Mouse (Mus musculus): ENCODE measurements around the gene Klrb1b. TPM values are rescaled to one million over a fixed set of nuclear protein-coding genes. Genes with fewer than 3 reads are reported as not detected.

Gene Klrb1b
- polyA plus RNA-seq, 1 experiment from 2014 or later = 0.15 TPM

DNA sequence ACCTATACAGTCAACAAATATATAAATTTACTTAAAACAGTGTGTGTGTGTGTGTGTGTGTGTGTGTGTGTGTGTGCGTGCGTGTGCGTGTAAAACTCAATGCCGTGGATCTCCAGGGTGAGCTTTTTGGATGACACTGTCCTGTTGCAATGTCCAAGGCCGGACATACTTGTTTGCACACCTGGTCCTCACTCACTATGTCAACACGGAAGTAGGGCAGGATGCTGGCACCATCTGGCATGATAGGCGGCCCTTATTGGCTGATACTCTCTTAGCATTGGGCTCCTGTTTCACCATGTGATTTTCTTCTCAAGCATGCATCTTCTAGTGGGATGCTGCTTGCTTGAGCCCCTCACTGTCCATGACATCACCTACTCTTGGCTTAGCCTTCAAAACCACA lies 13.8 kb upstream of the Klrb1b start:
- peak overlapping the region; percentile 82 for H3K4me3 ChIP-seq
- H3K36me3 ChIP-seq = no peaks in the 10 kb centered on the region
- H3K27ac ChIP-seq = no peak overlapping the region

DNA sequence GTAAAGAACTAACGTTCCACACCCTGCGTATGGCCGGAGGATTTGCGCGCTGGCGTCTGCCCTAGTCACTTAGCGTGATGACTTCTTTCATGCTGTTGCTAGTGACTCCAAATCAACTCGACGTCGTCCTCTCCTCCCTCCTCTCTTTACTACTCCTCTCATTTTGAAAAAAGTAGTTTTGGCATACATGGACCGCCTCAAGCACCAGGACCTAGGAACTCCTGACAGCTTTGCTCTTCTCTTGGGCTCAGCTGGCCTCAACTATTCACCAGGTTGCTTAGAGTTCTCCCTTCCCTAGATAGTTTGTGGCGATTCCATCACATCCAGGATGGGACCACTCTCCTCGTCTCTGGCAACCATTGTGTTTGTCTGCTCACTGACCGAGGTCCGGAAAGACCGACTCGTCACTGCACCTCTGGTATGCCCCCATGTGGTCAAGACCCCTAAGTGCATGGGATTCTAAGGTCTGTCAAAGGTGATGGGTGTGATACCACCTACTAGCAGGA lies 13.2 kb upstream of the Klrb1b start:
- Histone ChIP-seq H3K36me3 (no peaks in the 10 kb centered on the region), H3K4me1 (replicated peaks) (peaks cover 27% of the 10 kb centered on the region), H3K4me3 (peak overlapping the region; percentile 82), H3K27me3 (no peaks in the 10 kb centered on the region), H3K4me2 (peak overlapping the region; percentile 86), H3K27ac (peak overlapping the region; percentile 93), H3K9me3 (replicated peaks) (no peaks in the 10 kb centered on the region), H3K9ac (peak overlapping the region; percentile 62)
- WGBS = under 1% methylated on average over 17 of the region's 17 CpGs
- 0 out of 2 replicates have a peak, but pooled peaks have one; percentile 25 for ATAC-seq (replicated peaks; ENCODE audit: insufficient number of reproducible peaks, insufficient read depth, low FRiP score, low read depth)

More for the DNA sequence above, 13.8 kb upstream of the Klrb1b start:
- Histone ChIP-seq H3K4me1 (replicated peaks) (peaks cover 32% of the 10 kb centered on the region), H3K9me3 (replicated peaks) (no peaks in the 10 kb centered on the region), H3K27me3 (no peaks in the 10 kb centered on the region), H3K4me2 (peak overlapping the region; percentile 86), H3K9ac (no peak overlapping the region)
- no peak for ATAC-seq (replicated peaks; ENCODE audit: insufficient number of reproducible peaks, insufficient read depth, low FRiP score, low read depth)
- WGBS = 63% methylated on average over 7 of the region's 7 CpGs

DNA sequence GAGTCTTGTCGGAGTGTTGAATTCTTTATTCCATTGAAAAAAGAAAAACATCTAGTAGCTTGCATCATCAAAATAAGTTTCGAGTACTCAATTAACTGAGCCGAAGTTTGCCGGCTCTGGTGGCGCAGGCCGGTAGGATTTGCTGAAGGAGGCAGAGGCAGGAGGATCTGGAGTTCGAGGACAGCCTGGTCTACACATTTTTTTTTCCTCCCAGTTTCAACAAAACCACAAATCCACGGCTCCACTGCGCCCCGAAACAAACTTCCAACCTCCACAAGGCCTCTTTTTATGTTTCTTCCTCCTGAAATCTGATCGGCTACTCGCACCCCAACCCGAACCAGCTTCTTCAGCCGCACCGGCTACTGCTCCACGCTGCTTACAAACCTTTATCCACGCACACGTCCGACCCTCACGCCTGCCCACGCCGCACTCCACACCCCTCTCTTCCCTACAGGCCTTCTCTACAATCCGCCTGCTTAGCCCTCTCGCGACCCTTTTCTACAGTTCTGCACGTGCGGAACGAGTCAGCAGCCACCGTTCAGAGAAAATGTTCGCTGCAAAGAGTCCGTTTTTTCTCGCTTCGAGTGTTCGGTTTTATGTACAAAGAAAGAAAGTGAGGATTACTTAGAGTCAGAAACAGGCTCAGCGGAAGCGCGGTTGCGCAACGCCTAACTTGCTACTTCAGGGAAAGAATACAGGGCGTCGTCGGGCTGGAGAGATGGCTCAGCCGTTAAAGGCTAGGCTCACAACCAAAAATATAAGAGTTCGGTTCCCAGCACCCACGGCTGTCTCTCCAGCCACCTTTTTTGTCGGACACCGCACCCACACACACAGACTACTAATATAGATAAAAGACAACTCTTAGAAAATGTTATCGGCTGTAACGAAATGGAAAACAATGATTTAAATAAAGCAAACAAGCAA lies 12.5 kb upstream of the Klrb1b start:
- H3K36me3 ChIP-seq = no peaks in the 10 kb centered on the region
- peak; percentile 44 for ATAC-seq (replicated peaks; ENCODE audit: insufficient number of reproducible peaks, insufficient read depth, low FRiP score, low read depth)
- peak overlapping the region; percentile 82 for H3K4me3 ChIP-seq
- H3K4me1 ChIP-seq (replicated peaks) = peaks cover 24% of the 10 kb centered on the region
- H3K9me3 ChIP-seq (replicated peaks) = no peaks in the 10 kb centered on the region
- H3K27ac ChIP-seq = peak overlapping the region; percentile 93
- H3K9ac ChIP-seq = peak overlapping the region; percentile 86
- H3K27me3 ChIP-seq = no peaks in the 10 kb centered on the region
- peak overlapping the region; percentile 86 for H3K4me2 ChIP-seq
- whole genome bisulfite sequencing = under 1% methylated on average over 49 of the region's 49 CpGs

DNA sequence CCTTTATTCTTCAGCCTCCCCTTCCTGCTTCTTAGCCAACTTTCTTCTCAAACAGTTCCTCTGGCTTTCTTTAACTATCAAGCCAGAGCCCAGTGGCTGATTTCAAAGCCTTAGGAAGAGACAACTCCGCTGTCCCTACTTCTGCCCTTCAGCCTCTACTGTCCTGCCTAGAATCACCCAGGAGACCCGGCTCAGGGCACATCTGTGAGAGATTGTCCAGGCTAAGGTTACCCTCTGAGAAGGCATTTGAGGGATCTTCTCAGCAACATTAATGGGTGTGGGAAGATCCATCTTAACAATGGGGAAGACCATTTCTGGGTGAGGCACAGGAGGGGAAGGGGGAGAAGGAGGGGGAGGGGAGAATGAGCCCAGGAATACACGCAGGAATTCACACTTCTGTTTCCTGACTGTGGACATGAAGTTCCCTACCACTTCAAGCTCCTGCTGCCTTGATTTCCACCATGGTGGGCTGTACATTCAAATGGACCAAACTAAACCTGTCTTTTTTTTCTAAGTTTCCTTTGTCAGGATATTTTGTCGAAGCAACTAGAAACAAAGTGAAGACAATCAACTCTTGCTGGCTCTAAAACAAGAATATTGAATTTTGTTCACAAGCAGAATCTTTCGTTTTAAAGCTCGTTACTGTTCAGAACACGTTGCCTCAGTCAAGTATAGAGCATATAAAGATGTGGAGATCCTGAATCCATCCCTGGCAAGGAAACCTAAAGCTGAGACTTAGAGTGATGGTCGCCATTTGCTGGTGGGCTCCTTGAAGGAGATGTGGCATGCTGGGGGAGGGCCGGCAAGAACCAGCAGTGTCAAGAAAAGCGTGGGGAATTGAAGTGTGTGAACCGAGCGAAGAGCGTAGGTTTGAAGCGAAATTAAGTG lies 11.6 kb upstream of the Klrb1b start:
- Histone ChIP-seq H3K9me3 (replicated peaks) (no peaks in the 10 kb centered on the region), H3K9ac (peak overlapping the region; percentile 55), H3K27me3 (no peaks in the 10 kb centered on the region), H3K27ac (peak overlapping the region; percentile 93), H3K4me3 (peak overlapping the region; percentile 82), H3K36me3 (no peaks in the 10 kb centered on the region), H3K4me1 (replicated peaks) (peaks cover 24% of the 10 kb centered on the region), H3K4me2 (peak overlapping the region; percentile 86)
- 4% methylated on average over 14 of the region's 14 CpGs for WGBS
- no peak for ATAC-seq (replicated peaks; ENCODE audit: insufficient number of reproducible peaks, insufficient read depth, low FRiP score, low read depth)

DNA sequence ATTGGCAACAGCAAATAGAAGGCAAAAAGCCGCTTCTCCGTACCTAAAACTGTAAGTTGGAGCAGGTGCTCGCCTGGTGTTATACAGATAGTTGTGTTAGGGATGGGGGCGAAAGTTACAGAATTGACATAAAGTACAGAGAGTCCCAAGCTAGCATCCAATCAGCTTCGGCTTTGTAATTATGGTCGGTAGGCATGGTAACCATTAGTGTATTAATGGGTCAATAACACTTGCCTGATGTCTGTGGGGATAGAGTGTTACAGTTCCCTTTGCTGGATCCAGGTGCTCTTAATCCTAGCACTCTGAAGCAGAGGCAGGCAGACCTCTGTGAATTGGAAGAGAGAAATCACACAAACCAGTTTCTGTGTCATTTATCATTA lies 10.8 kb upstream of the Klrb1b start:
- 81% methylated on average over 6 of the region's 6 CpGs for WGBS
- ATAC-seq (replicated peaks; ENCODE audit: insufficient number of reproducible peaks, insufficient read depth, low FRiP score, low read depth) = no peak
- Histone ChIP-seq H3K4me1 (replicated peaks) (peaks cover 19% of the 10 kb centered on the region), H3K9me3 (replicated peaks) (no peaks in the 10 kb centered on the region), H3K9ac (no peak overlapping the region), H3K27me3 (no peaks in the 10 kb centered on the region), H3K4me3 (peak overlapping the region; percentile 82), H3K36me3 (no peaks in the 10 kb centered on the region), H3K27ac (peak overlapping the region; percentile 93; the same call in 1 of the 2 replicates), H3K4me2 (peak overlapping the region; percentile 86)

DNA sequence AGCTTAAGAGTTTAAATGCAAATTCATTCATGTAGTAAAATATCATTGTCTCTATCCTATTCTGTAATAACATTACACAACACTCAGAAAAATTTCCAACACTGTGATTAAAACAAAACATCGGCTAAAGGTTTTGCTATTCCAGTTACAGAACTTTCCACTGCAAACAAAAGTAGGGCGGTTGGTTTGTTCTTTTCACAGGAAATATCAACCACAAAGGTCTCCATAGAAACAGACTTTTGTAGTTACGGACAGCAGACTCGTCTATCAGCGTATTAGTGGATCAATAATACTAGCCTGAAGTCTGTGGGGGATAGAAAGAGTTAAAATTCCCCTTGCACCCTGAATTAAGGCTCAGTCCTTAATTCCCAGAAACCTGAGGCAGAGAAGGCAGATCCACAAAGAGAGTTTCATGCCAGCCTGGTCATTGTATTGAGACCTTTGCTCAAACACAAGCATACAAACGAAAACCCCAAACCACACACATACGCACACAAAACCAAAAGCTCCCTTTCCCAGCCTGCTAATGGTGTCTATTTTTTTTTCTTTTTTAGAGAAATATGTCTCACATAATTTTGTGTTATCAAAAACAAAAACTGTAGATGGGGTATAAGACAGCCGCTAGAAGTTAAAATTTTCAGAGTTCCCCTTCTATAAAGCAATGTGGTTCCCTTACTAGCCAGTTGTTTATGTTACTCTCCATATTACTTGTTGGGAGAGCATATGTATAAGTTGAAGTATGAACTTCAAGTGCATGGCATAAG lies 10.2 kb upstream of the Klrb1b start:
- no peak overlapping the region for H3K4me2 ChIP-seq
- no peak overlapping the region for H3K27ac ChIP-seq
- WGBS = 80% methylated on average over 8 of the region's 8 CpGs
- no peak overlapping the region for H3K9ac ChIP-seq
- peaks cover 15% of the 10 kb centered on the region for H3K4me1 ChIP-seq (replicated peaks)
- no peak overlapping the region for H3K4me3 ChIP-seq
- H3K36me3 ChIP-seq = no peaks in the 10 kb centered on the region
- no peak for ATAC-seq (replicated peaks; ENCODE audit: insufficient number of reproducible peaks, insufficient read depth, low FRiP score, low read depth)
- H3K27me3 ChIP-seq = no peaks in the 10 kb centered on the region
- no peaks in the 10 kb centered on the region for H3K9me3 ChIP-seq (replicated peaks)

DNA sequence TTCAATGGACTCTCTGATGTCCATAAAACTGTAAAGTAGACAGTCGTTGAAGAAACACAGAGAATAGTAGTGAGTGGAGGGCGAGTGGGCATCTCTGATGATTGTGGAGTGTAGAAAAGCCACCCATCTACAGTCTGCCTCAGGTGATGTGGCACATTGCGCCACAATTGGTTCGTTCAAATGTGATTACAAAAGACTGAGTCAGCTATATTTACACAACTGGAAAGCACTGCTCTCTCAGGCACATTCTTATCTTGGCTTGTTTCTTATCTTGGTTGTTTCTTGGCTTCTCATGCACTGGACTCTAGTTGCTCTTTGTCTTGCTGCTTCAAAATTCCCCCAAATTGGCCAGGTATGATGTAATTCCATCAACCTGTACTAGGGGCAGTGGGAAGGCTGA lies 9.4 kb upstream of the Klrb1b start:
- H3K9ac ChIP-seq = no peak overlapping the region
- 66% methylated on average over 4 of the region's 4 CpGs for WGBS
- no peak overlapping the region for H3K4me2 ChIP-seq
- no peak overlapping the region for H3K4me3 ChIP-seq
- no peaks in the 10 kb centered on the region for H3K27me3 ChIP-seq
- no peak overlapping the region for H3K27ac ChIP-seq
- ATAC-seq (replicated peaks; ENCODE audit: insufficient number of reproducible peaks, insufficient read depth, low FRiP score, low read depth) = no peak
- H3K9me3 ChIP-seq (replicated peaks) = no peaks in the 10 kb centered on the region
- peaks cover 15% of the 10 kb centered on the region for H3K4me1 ChIP-seq (replicated peaks)
- no peaks in the 10 kb centered on the region for H3K36me3 ChIP-seq

DNA sequence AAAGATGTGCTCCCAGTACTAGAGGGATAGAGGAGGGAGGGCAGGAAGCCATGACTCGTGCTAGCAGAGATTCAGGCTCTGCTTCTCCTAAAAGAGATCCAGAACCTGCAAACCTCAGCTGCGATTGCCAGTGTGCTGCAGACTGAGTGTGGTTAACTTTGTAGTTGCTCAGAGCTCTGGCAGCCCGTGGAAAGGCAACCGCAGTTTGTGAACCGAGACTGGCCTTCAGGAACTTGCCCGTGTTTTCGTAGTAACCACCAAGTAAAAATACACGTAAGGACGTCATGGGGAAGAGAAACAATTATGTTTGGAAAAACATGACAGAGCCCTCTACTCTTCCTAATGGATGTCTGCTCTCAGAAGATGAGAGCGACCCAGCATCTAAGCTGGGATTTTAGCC lies 6.9 kb upstream of the Klrb1b start:
- Histone ChIP-seq H3K36me3 (no peaks in the 10 kb centered on the region), H3K4me3 (no peak overlapping the region), H3K4me2 (no peak overlapping the region), H3K27ac (no peak overlapping the region), H3K27me3 (no peaks in the 10 kb centered on the region), H3K9ac (no peak overlapping the region), H3K9me3 (replicated peaks) (no peaks in the 10 kb centered on the region), H3K4me1 (replicated peaks) (peaks cover 10% of the 10 kb centered on the region)
- 78% methylated on average over 10 of the region's 10 CpGs for WGBS
- ATAC-seq (replicated peaks; ENCODE audit: insufficient number of reproducible peaks, insufficient read depth, low FRiP score, low read depth) = no peak

DNA sequence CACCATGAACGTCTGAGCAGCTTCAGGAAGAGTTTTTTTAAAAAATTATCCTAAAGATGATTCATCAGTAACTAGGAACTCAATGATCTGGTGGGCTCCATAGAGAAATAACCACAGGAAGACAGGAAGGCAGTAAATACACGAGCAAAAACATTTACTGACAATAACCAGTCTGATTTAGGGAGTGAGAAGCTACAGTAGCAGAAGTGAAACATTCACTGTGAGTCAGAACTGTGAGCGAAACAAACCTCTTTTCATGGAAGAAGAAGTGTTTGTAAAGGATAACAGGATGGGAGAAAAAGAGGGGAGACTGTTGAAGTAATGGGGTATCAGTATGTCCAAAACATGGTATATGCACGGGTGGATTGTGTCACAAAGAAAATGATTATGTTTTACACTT lies 3.7 kb upstream of the Klrb1b start:
- no peak overlapping the region for H3K9ac ChIP-seq
- H3K27ac ChIP-seq = no peak overlapping the region
- H3K9me3 ChIP-seq (replicated peaks) = no peaks in the 10 kb centered on the region

DNA sequence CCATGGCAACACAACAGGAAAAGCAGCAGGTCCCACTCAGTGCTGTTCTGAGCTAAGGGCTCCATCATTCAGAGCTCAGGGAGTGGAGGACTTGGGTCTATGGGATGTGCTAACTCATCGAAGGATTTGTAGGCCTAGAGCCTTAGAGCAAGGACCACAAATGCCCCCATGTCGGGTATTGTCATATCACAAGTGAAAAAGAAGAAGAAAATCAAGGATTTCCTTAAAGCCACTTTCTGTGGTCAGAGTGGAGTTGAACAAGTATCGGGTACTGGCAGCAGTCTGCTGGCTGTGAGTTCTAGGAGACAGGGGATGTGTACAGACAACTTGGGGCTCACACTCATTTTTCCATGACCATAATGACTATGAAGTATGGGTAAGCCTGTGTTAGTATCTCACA lies 650 bp upstream of the Klrb1b start:
- no peaks in the 10 kb centered on the region for H3K27me3 ChIP-seq
- H3K27ac ChIP-seq = no peak overlapping the region
- WGBS = 77% methylated on average over 3 of the region's 3 CpGs
- no peak overlapping the region for H3K9ac ChIP-seq
- ATAC-seq (replicated peaks; ENCODE audit: insufficient number of reproducible peaks, insufficient read depth, low FRiP score, low read depth) = no peak
- H3K36me3 ChIP-seq = no peaks in the 10 kb centered on the region
- H3K4me3 ChIP-seq = no peak overlapping the region
- no peaks in the 10 kb centered on the region for H3K9me3 ChIP-seq (replicated peaks)
- H3K4me1 ChIP-seq (replicated peaks) = no peaks in the 10 kb centered on the region
- H3K4me2 ChIP-seq = no peak overlapping the region

More for the DNA sequence above, 3.7 kb upstream of the Klrb1b start:
- no peak for ATAC-seq (replicated peaks; ENCODE audit: insufficient number of reproducible peaks, insufficient read depth, low FRiP score, low read depth)
- H3K4me2 ChIP-seq = no peak overlapping the region
- no peaks in the 10 kb centered on the region for H3K36me3 ChIP-seq
- 50% methylated on average over 4 of the region's 4 CpGs for WGBS
- no peaks in the 10 kb centered on the region for H3K27me3 ChIP-seq
- H3K4me1 ChIP-seq (replicated peaks) = no peaks in the 10 kb centered on the region
- H3K4me3 ChIP-seq = no peak overlapping the region

Measured in heart, embryonic 15.5 days (tissue).